Mouse (Mus musculus) heart, embryonic 14.5 days (tissue): ENCODE measurements around the gene Rce1. TPM values are rescaled to one million over a fixed set of nuclear protein-coding genes. Genes with fewer than 3 reads are reported as not detected.
"Not testable (repeated sequence)": the region's sequence is repeated elsewhere in the genome, so short reads cannot be mapped to it uniquely, and the experiment has no call there.

Source experiments
- ATAC-seq: fragments of 200-750 bp; cut with Nextera tagmentation; 2 replicates; pipeline ENCODE4 v1.8.0; 2017; ENCODE audit warnings: low read depth, moderate TSS enrichment; ENCODE audit not compliant: insufficient number of reproducible peaks, insufficient read depth, low FRiP score
- H3K27ac ChIP-seq, 2 experiments: fragments of 200-500 bp in 1 of 2; fragments of 300-500 bp in 1 of 2; sonication (generic) in 1 of 2; replicated peaks in 1 of 2; 2 replicates each; pipeline ENCODE4 v1.5.1; 2012 to 2014; ENCODE audit warnings: low read depth in 2 of 2, low read length in 2 of 2, control low read depth in 1 of 2, mild to moderate bottlenecking in 1 of 2, mixed read lengths in 1 of 2; ENCODE audit not compliant: control insufficient read depth in 1 of 2, insufficient read depth in 1 of 2
- H3K27me3 ChIP-seq: fragments of 300-500 bp; sonication (generic); 2 replicates; pipeline ENCODE4 v1.6.1; 2014; ENCODE audit warnings: mild to moderate bottlenecking, low read length, control low read depth; ENCODE audit not compliant: control insufficient read depth, insufficient read depth
- H3K36me3 ChIP-seq: fragments of 300-500 bp; sonication (generic); 2 replicates; pipeline ENCODE4 v1.6.1; 2014; ENCODE audit warnings: mild to moderate bottlenecking, control low read depth, low read length, mixed read lengths; ENCODE audit not compliant: control insufficient read depth, insufficient read depth
- H3K4me1 ChIP-seq, 2 experiments: fragments of 200-500 bp in 1 of 2; fragments of 300-500 bp in 1 of 2; sonication (generic) in 1 of 2; 2 replicates each; pipeline ENCODE4 v1.6.1; 2012 to 2014; ENCODE audit warnings: low read length in 2 of 2, control low read depth in 1 of 2, mixed read lengths in 1 of 2; ENCODE audit not compliant: control insufficient read depth in 2 of 2, insufficient read depth in 2 of 2
- H3K4me2 ChIP-seq: fragments of 300-500 bp; sonication (generic); 2 replicates; pipeline ENCODE4 v1.6.1; 2014; ENCODE audit warnings: mild to moderate bottlenecking, low read length
- H3K4me3 ChIP-seq, 2 experiments: fragments of 200-500 bp in 1 of 2; fragments of 300-500 bp in 1 of 2; sonication (generic) in 1 of 2; 2 replicates each; pipeline ENCODE4 v1.5.1; 2012 to 2014; ENCODE audit warnings: low read length in 2 of 2, mild to moderate bottlenecking in 2 of 2, control low read depth in 1 of 2, low read depth in 1 of 2, moderate library complexity in 1 of 2; ENCODE audit not compliant: control insufficient read depth in 1 of 2, insufficient read depth in 1 of 2
- H3K9ac ChIP-seq: fragments of 300-500 bp; sonication (generic); 2 replicates; pipeline ENCODE4 v1.6.1; 2014; ENCODE audit warnings: mild to moderate bottlenecking, low read length
- H3K9me3 ChIP-seq: fragments of 300-500 bp; sonication (generic); 2 replicates; pipeline ENCODE4 v1.6.1; 2016; ENCODE audit warnings: low read length, control low read depth; ENCODE audit not compliant: control insufficient read depth
- WGBS: fragments of 180-500 bp; shearing (Covaris S2); extraction: QIAGEN DNeasy Blood & Tissue Kit; methylation state at CpG from one replicate; pipeline ENCODE4 v1.1.7; 2014; 5-methylcytosine and 5-hydroxymethylcytosine counted together
- polyA plus RNA-seq: library from polyadenylated mRNA; unstranded; fragments of >200 nt; fragmentation: Nextera tagmentation; extraction: Ambion mirVana; gene quantifications from 2 replicates; pipeline ENCODE4 v1.2.1, GENCODE M21; 2014

The Rce1 gene
- polyA plus RNA-seq, 1 experiment from 2014 or later = 38.5 TPM

GRCm38 (mm10) chr19:4596071-4596470 lies 29.4 kb downstream of the Rce1 start:
- H3K27me3 ChIP-seq = no peaks in the 10 kb centered on the region
- no peak for ATAC-seq
- WGBS = 62% methylated on average over 2 of the region's 2 CpGs
- no peak overlapping the region for H3K4me2 ChIP-seq
- no peaks in the 10 kb centered on the region for H3K9me3 ChIP-seq
- no peak overlapping the region for H3K9ac ChIP-seq
- H3K27ac ChIP-seq = no peak overlapping the region
- no peak overlapping the region for H3K4me3 ChIP-seq
- H3K4me1 ChIP-seq = no peaks in the 10 kb centered on the region
- H3K36me3 ChIP-seq = no peaks in the 10 kb centered on the region

GRCm38 (mm10) chr19:4593792-4594522 lies 31.5 kb downstream of the Rce1 start:
- H3K36me3 ChIP-seq = no peaks in the 10 kb centered on the region
- H3K4me2 ChIP-seq = no peak overlapping the region
- ATAC-seq = no peak
- H3K4me3 ChIP-seq = no peak overlapping the region
- WGBS = 57% methylated on average over 7 of the region's 7 CpGs
- no peaks in the 10 kb centered on the region for H3K9me3 ChIP-seq
- H3K4me1 ChIP-seq = no peaks in the 10 kb centered on the region
- no peaks in the 10 kb centered on the region for H3K27me3 ChIP-seq
- H3K9ac ChIP-seq = no peak overlapping the region
- H3K27ac ChIP-seq = no peak overlapping the region

GRCm38 (mm10) chr19:4590025-4590424 lies 35.4 kb downstream of the Rce1 start:
- ATAC-seq = no peak

GRCm38 (mm10) chr19:4589081-4589480 lies 36.4 kb downstream of the Rce1 start:
- Histone ChIP-seq H3K27me3 (no peaks in the 10 kb centered on the region), H3K4me2 (no peak overlapping the region), H3K9ac (no peak overlapping the region), H3K4me3 (no peak overlapping the region), H3K36me3 (no peaks in the 10 kb centered on the region), H3K4me1 (no peaks in the 10 kb centered on the region), H3K27ac (no peak overlapping the region), H3K9me3 (no peaks in the 10 kb centered on the region)
- WGBS = 76% methylated on average over 1 of the region's 1 CpGs
- ATAC-seq = no peak

More at GRCm38 (mm10) chr19:4590025-4590424, 35.4 kb downstream of the Rce1 start:
- Histone ChIP-seq H3K4me2 (no peak overlapping the region), H3K36me3 (no peaks in the 10 kb centered on the region), H3K27ac (no peak overlapping the region), H3K9ac (no peak overlapping the region), H3K4me1 (no peaks in the 10 kb centered on the region), H3K4me3 (no peak overlapping the region), H3K27me3 (no peaks in the 10 kb centered on the region), H3K9me3 (no peaks in the 10 kb centered on the region)
- 80% methylated on average over 3 of the region's 3 CpGs for WGBS

- no peaks in the 10 kb centered on the region for H3K27me3 ChIP-seq
- no peaks in the 10 kb centered on the region for H3K9me3 ChIP-seq
- H3K36me3 ChIP-seq = no peaks in the 10 kb centered on the region
- no peak overlapping the region for H3K4me3 ChIP-seq
- WGBS = 71% methylated on average over 3 of the region's 3 CpGs
- no peak overlapping the region for H3K9ac ChIP-seq
- H3K4me2 ChIP-seq = no peak overlapping the region
- H3K27ac ChIP-seq = no peak overlapping the region
- ATAC-seq = no peak
- H3K4me1 ChIP-seq = no peaks in the 10 kb centered on the region
These were observed 37.0 kb downstream of the Rce1 start for GRCm38 (mm10) chr19:4588430-4588829.

- no peaks in the 10 kb centered on the region for H3K27me3 ChIP-seq
- H3K4me3 ChIP-seq = no peak overlapping the region
- ATAC-seq = no peak
- H3K4me1 ChIP-seq = no peaks in the 10 kb centered on the region
- H3K9ac ChIP-seq = no peak overlapping the region
- H3K27ac ChIP-seq = no peak overlapping the region
- H3K36me3 ChIP-seq = no peaks in the 10 kb centered on the region
- 33% methylated on average over 2 of the region's 2 CpGs for WGBS
- no peaks in the 10 kb centered on the region for H3K9me3 ChIP-seq
- no peak overlapping the region for H3K4me2 ChIP-seq
These were observed 38.0 kb downstream of the Rce1 start for GRCm38 (mm10) chr19:4587426-4587825.

- not testable (repeated sequence) for H3K4me2 ChIP-seq, H3K9me3 ChIP-seq, H3K27ac ChIP-seq, H3K9ac ChIP-seq, ATAC-seq, H3K4me1 ChIP-seq, H3K4me3 ChIP-seq, H3K27me3 ChIP-seq, H3K36me3 ChIP-seq
These were observed 38.7 kb downstream of the Rce1 start for GRCm38 (mm10) chr19:4586783-4587182.

GRCm38 (mm10) chr19:4583856-4584255 lies 41.6 kb downstream of the Rce1 start:
- Histone ChIP-seq H3K4me2 (no peak overlapping the region), H3K27ac (no peak overlapping the region), H3K27me3 (no peaks in the 10 kb centered on the region), H3K9ac (no peak overlapping the region), H3K36me3 (no peaks in the 10 kb centered on the region), H3K4me3 (no peak overlapping the region), H3K4me1 (no peaks in the 10 kb centered on the region), H3K9me3 (no peaks in the 10 kb centered on the region)
- no peak for ATAC-seq
- WGBS = 51% methylated on average over 2 of the region's 2 CpGs
